9 mouse cellular contexts compared by ENCODE assay signal in genomic region chr16:57858765-57859201, GRCm38 (mm10).
A peak's percentile ranks its signal among the peaks of the same experiment; 100 is the strongest.
DNase-seq lines count a peak whose midpoint lies in the region; ATAC-seq lines count a peak whose summit lies in the region.
"Had no signal": no experiment of that assay in that cellular context is flagged by ENCODE, and none has a peak within 500 bp of the region (broad histone marks: within the 10 kb centered on the region; RNA-seq: fewer than 3 reads in every experiment).

No protein-coding gene starts in this region.

- ATAC-seq in megakaryocyte-erythroid progenitor cell, adult 5-6 weeks (replicated peaks; ENCODE audit: low FRiP score, low TSS enrichment, poor library complexity, severe bottlenecking), result peak; percentile 47; the same call in 1 of the 2 replicates

- DNase-seq in embryo, embryonic 10 days (ENCODE audit: low spot score), result peak; percentile 19
- DNase-seq in embryo, embryonic 9.5 days (ENCODE audit: extremely low spot score), result no peak
- peak; percentile 27 to 39 for DNase-seq in right cerebral cortex, postnatal 10 days (ENCODE audit: low spot score in 2 of 2)
- no peak for DNase-seq in right cerebral cortex, postnatal 25 days
- no peak for DNase-seq in thymus, postnatal 36 days
- no peak for DNase-seq in adrenal gland, postnatal 14 days
- no peak for DNase-seq in thymus, postnatal 4 days
- DNase-seq: lung, adult 18-20 months had no signal

Comparison
In these comparisons a context has a peak if more than half of its experiments do, and no peak if none do; other contexts are left out.
1. DNase-seq: peak in embryo, embryonic 10 days (single experiment) and right cerebral cortex, postnatal 10 days (2 of 2); none in embryo, embryonic 9.5 days (single experiment), right cerebral cortex, postnatal 25 days (single experiment), thymus, postnatal 36 days (0 of 2), adrenal gland, postnatal 14 days (single experiment) and thymus, postnatal 4 days (single experiment).